Mouse (Mus musculus) lung, embryonic 15.5 days (tissue): ENCODE results near the gene Gm20671. TPM values are rescaled to one million over a fixed set of nuclear protein-coding genes. Genes with fewer than 3 reads are reported as not detected.
"Not testable (repeated sequence)": the region's sequence is repeated elsewhere in the genome, so short reads cannot be mapped to it uniquely, and the experiment has no call there.

ENCODE experiments used
- ATAC-seq: fragments of 200-750 bp; cut with Nextera tagmentation; 2 replicates; pipeline ENCODE4 v1.8.0; 2017; ENCODE audit warnings: moderate number of reproducible peaks, borderline replicate concordance; ENCODE audit not compliant: low FRiP score, low TSS enrichment; ENCODE audit errors: extremely low read depth
- H3K27ac ChIP-seq: fragments of 300-500 bp; sonication (generic); 2 replicates; pipeline ENCODE4 v1.5.1; 2015; ENCODE audit warnings: moderate library complexity, mild to moderate bottlenecking, inconsistent platforms
- H3K27me3 ChIP-seq: fragments of 300-500 bp; sonication (generic); 2 replicates; pipeline ENCODE4 v1.6.1; 2015; ENCODE audit warnings: inconsistent platforms
- H3K36me3 ChIP-seq: fragments of 300-500 bp; sonication (generic); 2 replicates; pipeline ENCODE4 v1.6.1; 2015; ENCODE audit warnings: inconsistent platforms
- H3K4me1 ChIP-seq: fragments of 300-500 bp; sonication (generic); 2 replicates; pipeline ENCODE4 v1.6.1; 2015; ENCODE audit warnings: inconsistent platforms
- H3K4me2 ChIP-seq: fragments of 300-500 bp; sonication (generic); 2 replicates; pipeline ENCODE4 v1.6.1; 2015; ENCODE audit warnings: inconsistent platforms, mild to moderate bottlenecking, moderate library complexity
- H3K4me3 ChIP-seq: fragments of 300-500 bp; sonication (generic); 2 replicates; pipeline ENCODE4 v1.5.1; 2015; ENCODE audit warnings: mild to moderate bottlenecking, inconsistent platforms
- H3K9ac ChIP-seq: fragments of 300-500 bp; sonication (generic); 2 replicates; pipeline ENCODE4 v1.6.1; 2015; ENCODE audit warnings: inconsistent platforms
- H3K9me3 ChIP-seq: fragments of 300-500 bp; sonication (generic); 2 replicates; pipeline ENCODE4 v1.6.1; 2016; ENCODE audit warnings: inconsistent platforms
- WGBS: fragments of 180-500 bp; shearing (Covaris S2); methylation state at CpG from one replicate; pipeline ENCODE4 v1.1.7; 2015; 5-methylcytosine and 5-hydroxymethylcytosine counted together
- polyA plus RNA-seq: library from polyadenylated mRNA; unstranded; fragments of >200 nt; fragmentation: Nextera tagmentation; extraction: Ambion mirVana; gene quantifications from 2 replicates; pipeline ENCODE4 v1.2.1, GENCODE M21; 2015

Gm20671 gene
- polyA plus RNA-seq, 1 experiment from 2014 or later, result not detected

DNA sequence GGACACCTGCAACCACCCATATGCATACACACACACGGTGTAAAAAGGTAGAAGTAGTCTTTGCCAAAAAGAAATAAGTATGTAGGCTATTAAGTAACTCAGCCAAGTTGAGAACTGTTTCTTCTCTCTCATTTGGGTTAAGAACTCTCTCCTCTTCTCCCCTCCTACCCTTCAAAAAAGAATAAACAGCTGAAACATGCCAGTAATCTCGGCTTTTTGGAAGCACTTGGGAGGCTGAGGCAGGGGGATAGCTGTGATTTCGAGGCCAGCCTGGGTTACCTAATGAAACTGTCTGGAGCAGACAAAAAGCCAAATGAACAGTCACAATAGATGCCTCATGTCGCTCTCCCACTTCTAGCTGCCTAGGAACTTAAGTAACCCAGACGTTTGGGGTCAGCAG lies 42.2 kb downstream of the Gm20671 start:
- H3K27ac ChIP-seq, result no peak overlapping the region
- no peaks in the 10 kb centered on the region for H3K27me3 ChIP-seq
- peak overlapping the region; percentile 56 for H3K9ac ChIP-seq
- H3K9me3 ChIP-seq, result no peaks in the 10 kb centered on the region
- peak overlapping the region; percentile 85 for H3K4me2 ChIP-seq
- H3K4me3 ChIP-seq, result peak overlapping the region; percentile 86
- H3K4me1 ChIP-seq, result peaks cover 12% of the 10 kb centered on the region; the same call in 1 of the 2 replicates
- no peak; the same call in 1 of the 2 replicates for ATAC-seq
- H3K36me3 ChIP-seq, result 0 out of 2 replicates have a peak, but pooled peaks cover 10% of the 10 kb centered on the region
- 15% methylated on average over 5 of the region's 5 CpGs for WGBS

DNA sequence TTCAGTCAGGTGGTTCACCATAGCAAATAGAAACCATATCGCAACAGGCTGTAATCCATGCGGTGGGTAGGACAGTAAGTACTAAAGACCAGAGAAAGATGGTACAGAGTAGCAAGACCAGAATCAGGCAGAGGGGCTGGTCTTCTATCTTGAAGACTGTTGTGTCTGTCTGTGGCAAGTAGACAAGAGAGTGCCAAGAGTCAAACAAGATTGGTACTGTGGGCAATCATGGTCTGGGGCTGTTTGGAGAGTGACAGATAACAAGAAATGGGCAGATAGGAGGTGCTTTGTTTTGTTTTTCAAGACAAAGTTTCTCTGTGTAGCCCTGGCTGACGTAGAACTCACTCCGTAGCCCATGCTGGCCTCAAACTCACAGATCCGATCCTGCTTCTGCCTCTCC lies 45.3 kb downstream of the Gm20671 start:
- Histone ChIP-seq H3K27me3 (no peaks in the 10 kb centered on the region), H3K4me2 (no peak overlapping the region), H3K4me1 (peaks cover 12% of the 10 kb centered on the region; the same call in 1 of the 2 replicates), H3K27ac (no peak overlapping the region), H3K9ac (no peak overlapping the region), H3K9me3 (no peaks in the 10 kb centered on the region), H3K4me3 (no peak overlapping the region), H3K36me3 (no peaks in the 10 kb centered on the region)
- WGBS, result 87% methylated on average over 5 of the region's 5 CpGs
- no peak for ATAC-seq

DNA sequence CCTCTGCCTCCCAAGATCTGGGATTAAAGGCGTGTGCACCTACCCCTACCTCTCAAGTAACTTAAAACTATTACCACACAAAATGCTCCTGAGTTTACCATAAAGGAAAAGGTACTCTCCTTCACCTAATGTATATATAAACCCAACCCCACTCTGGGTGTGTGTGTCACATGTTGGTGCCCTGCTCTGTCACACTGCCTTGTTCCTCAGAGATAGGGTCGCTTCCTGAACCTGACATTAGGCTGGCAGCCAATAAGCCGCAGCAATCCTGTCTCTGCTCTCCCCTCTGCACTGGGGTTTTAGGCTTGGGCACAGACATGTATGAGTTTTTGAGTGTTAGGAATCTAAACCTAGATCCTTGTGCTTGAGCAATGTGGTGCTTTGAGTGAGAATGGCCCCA lies 48.7 kb downstream of the Gm20671 start:
- H3K9ac ChIP-seq, result no peak overlapping the region
- no peaks in the 10 kb centered on the region for H3K4me1 ChIP-seq
- H3K36me3 ChIP-seq, result peaks cover 6% of the 10 kb centered on the region; the same call in 1 of the 2 replicates
- H3K27me3 ChIP-seq, result no peaks in the 10 kb centered on the region
- 82% methylated on average over 3 of the region's 3 CpGs for WGBS
- no peak overlapping the region for H3K4me3 ChIP-seq
- no peaks in the 10 kb centered on the region for H3K9me3 ChIP-seq
- H3K27ac ChIP-seq, result no peak overlapping the region
- no peak overlapping the region for H3K4me2 ChIP-seq
- ATAC-seq, result no peak

DNA sequence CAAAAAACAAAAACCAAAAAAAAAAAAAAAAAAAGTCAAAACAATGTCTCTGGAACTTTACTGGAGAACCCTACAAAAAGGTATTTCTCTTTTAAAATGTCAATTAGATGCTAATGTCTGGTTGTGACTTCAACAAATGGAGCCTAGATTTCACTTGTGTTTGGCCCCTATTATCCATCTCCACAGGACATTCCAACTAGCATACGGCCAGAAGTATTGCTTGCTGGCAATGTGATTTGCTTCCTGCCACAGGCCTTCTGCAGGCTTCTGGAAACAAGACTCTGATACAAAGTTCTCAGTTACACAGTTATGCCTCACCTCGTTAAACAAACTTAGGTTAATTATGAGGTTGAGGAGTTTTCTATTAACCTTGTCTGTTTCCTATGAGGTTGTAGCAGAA lies 54.5 kb downstream of the Gm20671 start:
- no peak overlapping the region for H3K4me3 ChIP-seq
- peaks cover 8% of the 10 kb centered on the region; the same call in 1 of the 2 replicates for H3K36me3 ChIP-seq
- no peak overlapping the region for H3K4me2 ChIP-seq
- H3K27me3 ChIP-seq, result no peaks in the 10 kb centered on the region
- 88% methylated on average over 2 of the region's 2 CpGs for WGBS
- no peak for ATAC-seq
- H3K27ac ChIP-seq, result no peak overlapping the region
- H3K4me1 ChIP-seq, result no peaks in the 10 kb centered on the region
- H3K9ac ChIP-seq, result no peak overlapping the region
- no peaks in the 10 kb centered on the region for H3K9me3 ChIP-seq

DNA sequence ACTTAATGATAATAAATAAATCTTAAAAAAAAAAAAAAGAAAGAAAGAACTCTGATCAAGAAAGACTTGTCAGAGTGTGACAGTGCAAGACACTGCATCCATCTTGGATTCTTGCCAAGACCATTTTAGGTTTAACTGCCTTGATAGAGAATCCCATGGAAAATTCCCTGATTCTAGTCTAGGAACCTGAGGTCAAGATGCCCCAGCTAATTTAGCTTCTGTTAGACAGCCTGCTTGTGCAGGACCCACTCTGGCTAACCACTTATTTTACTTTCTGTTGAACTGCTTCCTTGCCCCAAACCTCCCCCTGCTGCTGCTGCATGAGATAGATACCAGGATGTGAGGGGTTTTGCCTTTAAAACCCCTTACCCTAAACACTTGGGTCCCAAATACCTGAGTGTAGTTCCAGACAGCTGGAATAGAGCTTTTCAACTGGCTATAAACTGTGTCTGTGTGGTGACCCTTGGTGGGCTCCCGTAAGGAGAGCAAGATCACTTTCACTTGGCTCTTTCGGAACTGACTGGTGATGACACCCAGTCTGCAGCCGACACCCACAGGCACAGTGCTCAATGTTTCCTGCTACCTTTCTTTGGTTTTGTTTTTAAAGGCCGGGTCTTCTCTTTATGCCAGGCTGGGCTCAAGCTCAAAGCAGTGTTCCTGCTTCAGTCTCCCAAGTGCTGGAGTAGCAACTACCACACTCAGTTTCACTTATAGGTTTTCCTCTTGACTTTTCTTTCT lies 59.1 kb downstream of the Gm20671 start:
- H3K9me3 ChIP-seq, result no peaks in the 10 kb centered on the region
- WGBS, result 84% methylated on average over 4 of the region's 4 CpGs
- ATAC-seq, result no peak
- no peak overlapping the region for H3K27ac ChIP-seq
- H3K4me1 ChIP-seq, result no peaks in the 10 kb centered on the region
- no peak overlapping the region for H3K9ac ChIP-seq
- H3K36me3 ChIP-seq, result peaks cover 16% of the 10 kb centered on the region; the same call in 1 of the 2 replicates
- no peak overlapping the region for H3K4me2 ChIP-seq
- no peak overlapping the region for H3K4me3 ChIP-seq
- H3K27me3 ChIP-seq, result no peaks in the 10 kb centered on the region

DNA sequence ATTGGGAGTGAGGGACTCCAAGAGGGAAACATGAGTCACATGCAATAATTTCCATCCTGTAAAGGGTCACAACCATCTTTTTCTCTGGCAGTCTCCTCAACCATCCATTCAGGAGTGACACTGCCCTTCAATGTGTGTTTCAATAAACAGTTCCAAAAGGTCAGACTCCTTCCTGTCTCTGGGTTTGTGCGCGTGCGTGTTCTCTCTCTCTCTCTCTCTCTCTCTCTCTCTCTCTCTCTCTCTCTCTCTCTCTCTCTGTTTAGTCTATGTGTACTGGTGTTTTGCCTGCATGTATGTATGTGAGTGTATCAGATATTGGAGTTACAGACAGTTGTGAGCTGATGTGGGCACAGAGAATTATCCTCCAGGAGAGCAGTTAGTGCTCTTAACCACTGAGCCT lies 59.9 kb downstream of the Gm20671 start:
- Histone ChIP-seq H3K9ac (no peak overlapping the region), H3K27me3 (no peaks in the 10 kb centered on the region), H3K4me1 (no peaks in the 10 kb centered on the region), H3K9me3 (no peaks in the 10 kb centered on the region), H3K36me3 (peaks cover 14% of the 10 kb centered on the region; the same call in 1 of the 2 replicates), H3K27ac (no peak overlapping the region), H3K4me3 (no peak overlapping the region), H3K4me2 (no peak overlapping the region)
- 40% methylated on average over 3 of the region's 3 CpGs for WGBS
- ATAC-seq, result no peak

DNA sequence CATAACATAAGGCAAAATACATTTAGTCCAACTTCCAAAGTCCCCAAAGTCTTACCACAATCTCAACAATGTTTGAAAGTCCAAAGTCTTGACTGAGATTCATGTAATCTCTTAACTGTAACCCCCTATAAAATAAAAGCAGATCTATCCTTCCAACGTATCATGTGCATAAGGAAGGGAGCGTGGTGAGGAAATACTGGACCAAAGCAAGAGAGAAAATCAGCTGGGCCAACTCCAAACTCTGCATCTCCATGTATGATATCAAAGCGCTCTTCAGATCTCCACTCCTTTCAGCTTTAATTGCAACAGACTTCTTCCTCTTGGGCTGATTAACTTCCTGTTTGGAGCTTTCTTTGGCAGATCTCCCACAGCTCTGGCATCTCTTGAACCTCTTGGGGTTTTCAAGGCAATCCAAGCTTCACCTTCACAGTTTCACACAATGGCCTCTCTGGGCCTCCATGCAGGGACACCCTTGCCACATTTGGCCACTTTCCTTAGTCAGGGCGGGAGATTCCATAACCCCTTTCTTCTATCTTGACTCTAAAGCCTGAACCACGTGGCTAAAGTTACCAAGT lies 65.3 kb downstream of the Gm20671 start:
- Histone ChIP-seq H3K4me2 (no peak overlapping the region), H3K36me3 (peaks cover 14% of the 10 kb centered on the region; the same call in 1 of the 2 replicates), H3K4me3 (no peak overlapping the region), H3K27ac (no peak overlapping the region), H3K4me1 (no peaks in the 10 kb centered on the region), H3K9me3 (no peaks in the 10 kb centered on the region), H3K9ac (no peak overlapping the region), H3K27me3 (no peaks in the 10 kb centered on the region)
- ATAC-seq, result no peak
- WGBS, result 84% methylated on average over 5 of the region's 5 CpGs

DNA sequence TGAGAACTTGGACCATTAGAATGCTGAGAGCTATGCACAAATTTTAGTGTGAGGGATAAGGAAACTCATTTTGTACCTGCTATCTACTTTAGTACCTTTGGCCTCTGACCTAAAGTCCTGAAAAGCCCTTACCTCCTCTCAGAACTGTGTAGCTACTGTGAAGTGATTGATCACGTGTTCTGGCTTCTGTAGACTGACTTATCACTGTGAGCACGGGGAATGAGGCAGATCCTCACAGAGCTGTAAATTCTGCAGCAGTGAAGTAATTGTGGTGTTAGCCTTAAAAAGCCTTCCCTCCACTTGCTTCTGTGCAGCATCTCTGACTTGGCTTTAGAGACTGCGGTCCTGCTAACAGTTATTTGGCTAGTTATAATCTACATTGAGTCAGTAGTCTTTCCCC lies 66.1 kb downstream of the Gm20671 start:
- Histone ChIP-seq H3K4me1 (no peaks in the 10 kb centered on the region), H3K27me3 (no peaks in the 10 kb centered on the region), H3K36me3 (peaks cover 14% of the 10 kb centered on the region; the same call in 1 of the 2 replicates), H3K4me2 (no peak overlapping the region), H3K9ac (no peak overlapping the region), H3K9me3 (no peaks in the 10 kb centered on the region), H3K4me3 (no peak overlapping the region), H3K27ac (no peak overlapping the region)
- 63% methylated on average over 3 of the region's 3 CpGs for WGBS
- no peak for ATAC-seq

DNA sequence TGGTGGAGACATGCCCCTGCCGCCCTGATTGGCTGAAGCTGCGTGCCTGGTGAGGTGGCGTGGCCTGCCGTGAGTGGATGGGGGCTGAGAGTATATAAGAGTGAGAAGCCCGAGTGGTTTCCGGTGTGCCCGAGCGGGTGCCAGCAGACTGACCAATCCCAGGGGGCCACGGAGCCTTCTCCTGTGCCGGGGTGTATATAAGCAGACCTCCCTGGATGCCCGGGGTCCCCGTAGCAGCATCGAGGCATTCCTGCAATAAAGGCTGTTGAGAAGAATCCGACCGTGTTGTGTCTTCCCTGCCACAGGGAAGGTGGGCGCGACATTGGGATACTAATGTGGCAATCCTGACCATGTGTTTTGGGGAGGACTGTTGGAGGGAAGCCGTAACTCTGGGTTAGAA lies 66.6 kb downstream of the Gm20671 start:
- not testable (repeated sequence) for H3K27ac ChIP-seq, H3K4me1 ChIP-seq, H3K4me3 ChIP-seq, H3K27me3 ChIP-seq, H3K9me3 ChIP-seq, H3K4me2 ChIP-seq, H3K9ac ChIP-seq, ATAC-seq
- H3K36me3 ChIP-seq, result peaks cover 14% of the 10 kb centered on the region; the same call in 1 of the 2 replicates
- WGBS, result 94% methylated on average over 18 of the region's 18 CpGs

DNA sequence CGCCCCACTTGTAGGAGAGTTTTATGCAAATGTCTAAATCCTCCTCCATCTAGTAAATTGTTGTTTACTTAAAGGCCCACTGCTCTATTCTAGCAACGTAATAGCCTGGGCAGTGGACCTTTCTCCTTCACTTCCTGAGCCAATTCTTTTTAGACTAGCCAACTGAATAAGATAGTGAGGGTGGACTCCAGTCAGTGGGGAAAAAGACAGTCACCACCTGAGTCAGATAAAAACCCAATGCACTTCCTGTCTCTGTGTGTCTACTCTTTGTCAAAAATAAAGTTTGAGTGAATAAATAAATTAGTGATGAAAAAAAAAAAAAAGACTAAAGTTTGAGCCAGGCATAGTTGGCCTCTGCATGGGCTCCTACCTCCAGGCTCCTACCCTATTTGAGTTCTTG lies 67.2 kb downstream of the Gm20671 start:
- no peak for ATAC-seq
- Histone ChIP-seq H3K4me3 (no peak overlapping the region), H3K36me3 (peaks cover 14% of the 10 kb centered on the region; the same call in 1 of the 2 replicates), H3K27me3 (no peaks in the 10 kb centered on the region), H3K9me3 (no peaks in the 10 kb centered on the region), H3K4me1 (no peaks in the 10 kb centered on the region), H3K27ac (no peak overlapping the region), H3K4me2 (no peak overlapping the region), H3K9ac (no peak overlapping the region)
- 72% methylated on average over 2 of the region's 2 CpGs for WGBS

DNA sequence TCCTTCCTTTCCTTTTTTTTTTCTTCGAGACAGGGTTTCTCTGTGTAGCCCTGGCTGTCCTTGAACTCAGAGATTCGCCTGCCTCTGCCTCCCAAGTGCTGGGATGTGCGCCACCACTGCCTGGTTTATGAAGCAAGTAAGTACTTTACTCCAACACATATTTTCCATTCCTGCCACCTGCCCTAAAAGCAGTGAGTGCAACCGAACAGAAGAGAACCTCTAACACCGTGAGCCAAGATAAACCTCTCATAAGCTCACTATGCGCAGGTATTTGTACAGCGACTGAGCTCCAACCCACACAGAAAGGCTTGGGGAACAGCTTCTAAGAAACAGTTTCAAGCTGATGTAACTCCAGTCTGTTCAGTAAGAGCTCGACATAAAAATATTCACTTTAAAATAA lies 70.8 kb downstream of the Gm20671 start:
- WGBS, result 93% methylated on average over 8 of the region's 8 CpGs
- no peak overlapping the region for H3K27ac ChIP-seq

DNA sequence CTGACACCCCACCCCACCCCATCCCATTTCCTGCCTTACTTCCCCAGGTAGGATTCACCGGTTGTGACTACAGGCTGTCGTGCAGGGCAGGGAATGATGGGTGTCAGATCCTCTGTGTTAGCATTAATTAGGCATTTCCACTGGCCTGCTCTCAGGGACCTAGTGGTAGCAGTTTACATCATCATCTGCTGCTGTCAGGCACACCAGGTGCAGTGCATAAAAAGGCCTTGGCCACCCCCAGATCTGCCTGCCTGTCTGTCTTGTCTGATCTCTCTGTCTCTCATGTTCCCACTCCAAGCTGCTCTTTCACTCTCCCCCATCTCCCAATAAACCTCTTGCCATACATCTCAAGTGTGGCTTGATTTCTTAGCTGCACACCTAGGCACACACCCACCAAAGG lies 75.2 kb downstream of the Gm20671 start:
- H3K4me1 ChIP-seq, result peaks cover 8% of the 10 kb centered on the region
- no peak overlapping the region for H3K4me3 ChIP-seq
- 50% methylated on average over 2 of the region's 2 CpGs for WGBS
- no peaks in the 10 kb centered on the region for H3K27me3 ChIP-seq
- H3K4me2 ChIP-seq, result no peak overlapping the region
- H3K36me3 ChIP-seq, result no peaks in the 10 kb centered on the region
- H3K9me3 ChIP-seq, result no peaks in the 10 kb centered on the region
- H3K27ac ChIP-seq, result no peak overlapping the region
- H3K9ac ChIP-seq, result no peak overlapping the region
- no peak for ATAC-seq

More for the DNA sequence above, 70.8 kb downstream of the Gm20671 start:
- Histone ChIP-seq H3K4me2 (no peak overlapping the region), H3K36me3 (no peaks in the 10 kb centered on the region), H3K4me1 (no peaks in the 10 kb centered on the region), H3K27me3 (no peaks in the 10 kb centered on the region), H3K4me3 (no peak overlapping the region), H3K9me3 (no peaks in the 10 kb centered on the region), H3K9ac (no peak overlapping the region)
- ATAC-seq, result no peak
